Mouse (Mus musculus): Measurements from ENCODE around the gene Sspn. TPM values are rescaled to one million over a fixed set of nuclear protein-coding genes. Genes with fewer than 3 reads are reported as not detected.

Gene Sspn
- 3.6 and 4.4 TPM in 2 replicates for polyA plus RNA-seq (2015; fragmentation: Nextera tagmentation; extraction: Ambion mirVana)

GRCm38 (mm10) chr6:145931341-145931740, at the start of gene Sspn:
TSS of gene Sspn (plus strand) at chr6:145931641.
- 73% methylated on average over 3 of the region's 3 CpGs for WGBS
- no peak within 1 kb of the TSS for H3K9ac ChIP-seq (ENCODE audit: low read depth, low read length)
- TF ChIP-seq CTCF (IDR thresholded peaks at IDR 0.05; ENCODE audit: low read depth): no peak

GRCm38 (mm10) chr6:145883010-145883409, 48.4 kb upstream of the Sspn start:
- no peaks in the 10 kb centered on the region for H3K27me3 ChIP-seq (replicated peaks; ENCODE audit: control insufficient read depth, insufficient read depth, low read length)
- no peak overlapping the region for H3K4me2 ChIP-seq (replicated peaks; ENCODE audit: low read depth)
- TF ChIP-seq CTCF (IDR thresholded peaks at IDR 0.05; ENCODE audit: low read depth): no peak
- H3K9me3 ChIP-seq (ENCODE audit: control insufficient read depth): no peaks in the 10 kb centered on the region
- no peaks in the 10 kb centered on the region for H3K4me1 ChIP-seq (replicated peaks; ENCODE audit: control insufficient read depth, insufficient read depth, low read length)
- no peak overlapping the region for H3K9ac ChIP-seq (ENCODE audit: low read depth, low read length)
- ATAC-seq: no peak
- H3K4me3 ChIP-seq (ENCODE audit: low read depth, low read length): no peak overlapping the region
- no peaks in the 10 kb centered on the region for H3K36me3 ChIP-seq (ENCODE audit: control insufficient read depth, insufficient read depth)
- WGBS: 76% methylated on average over 1 of the region's 1 CpGs
- H3K27ac ChIP-seq (ENCODE audit: low read depth, low read length): no peak overlapping the region

More at GRCm38 (mm10) chr6:145931341-145931740, at the start of gene Sspn:
- Histone ChIP-seq H3K36me3 (ENCODE audit: control insufficient read depth, insufficient read depth) (no peaks in the 10 kb centered on the region), H3K4me1 (replicated peaks; ENCODE audit: control insufficient read depth, insufficient read depth, low read length) (no peaks in the 10 kb centered on the region), H3K27me3 (replicated peaks; ENCODE audit: control insufficient read depth, insufficient read depth, low read length) (no peaks in the 10 kb centered on the region), H3K4me2 (replicated peaks; ENCODE audit: low read depth) (no peak within 1 kb of the TSS), H3K27ac (ENCODE audit: low read depth, low read length) (no peak within 1 kb of the TSS), H3K4me3 (ENCODE audit: low read depth, low read length) (no peak within 1 kb of the TSS), H3K9me3 (ENCODE audit: control insufficient read depth) (no peaks in the 10 kb centered on the region)
- ATAC-seq: no peak

GRCm38 (mm10) chr6:145883668-145884067, 47.8 kb upstream of the Sspn start:
- TF ChIP-seq CTCF (IDR thresholded peaks at IDR 0.05; ENCODE audit: low read depth): no peak
- no peak for ATAC-seq
- no peak overlapping the region for H3K9ac ChIP-seq (ENCODE audit: low read depth, low read length)
- no peaks in the 10 kb centered on the region for H3K4me1 ChIP-seq (replicated peaks; ENCODE audit: control insufficient read depth, insufficient read depth, low read length)
- no peaks in the 10 kb centered on the region for H3K36me3 ChIP-seq (ENCODE audit: control insufficient read depth, insufficient read depth)
- WGBS: 79% methylated on average over 4 of the region's 4 CpGs
- no peaks in the 10 kb centered on the region for H3K27me3 ChIP-seq (replicated peaks; ENCODE audit: control insufficient read depth, insufficient read depth, low read length)
- H3K4me3 ChIP-seq (ENCODE audit: low read depth, low read length): no peak overlapping the region
- H3K9me3 ChIP-seq (ENCODE audit: control insufficient read depth): no peaks in the 10 kb centered on the region
- H3K27ac ChIP-seq (ENCODE audit: low read depth, low read length): no peak overlapping the region
- no peak overlapping the region for H3K4me2 ChIP-seq (replicated peaks; ENCODE audit: low read depth)

GRCm38 (mm10) chr6:145885069-145885468, 46.4 kb upstream of the Sspn start:
- WGBS: 73% methylated on average over 4 of the region's 4 CpGs
- no peaks in the 10 kb centered on the region for H3K36me3 ChIP-seq (ENCODE audit: control insufficient read depth, insufficient read depth)

GRCm38 (mm10) chr6:145886277-145886676, 45.2 kb upstream of the Sspn start:
- no peak overlapping the region for H3K4me2 ChIP-seq (replicated peaks; ENCODE audit: low read depth)
- no peaks in the 10 kb centered on the region for H3K4me1 ChIP-seq (replicated peaks; ENCODE audit: control insufficient read depth, insufficient read depth, low read length)
- TF ChIP-seq CTCF (IDR thresholded peaks at IDR 0.05; ENCODE audit: low read depth): no peak
- no peaks in the 10 kb centered on the region for H3K27me3 ChIP-seq (replicated peaks; ENCODE audit: control insufficient read depth, insufficient read depth, low read length)
- H3K9me3 ChIP-seq (ENCODE audit: control insufficient read depth): no peaks in the 10 kb centered on the region
- 65% methylated on average over 8 of the region's 8 CpGs for WGBS
- H3K9ac ChIP-seq (ENCODE audit: low read depth, low read length): no peak overlapping the region
- no peak overlapping the region for H3K27ac ChIP-seq (ENCODE audit: low read depth, low read length)
- no peaks in the 10 kb centered on the region for H3K36me3 ChIP-seq (ENCODE audit: control insufficient read depth, insufficient read depth)
- H3K4me3 ChIP-seq (ENCODE audit: low read depth, low read length): no peak overlapping the region
- ATAC-seq: no peak

More at GRCm38 (mm10) chr6:145885069-145885468, 46.4 kb upstream of the Sspn start:
- Histone ChIP-seq H3K4me3 (ENCODE audit: low read depth, low read length) (no peak overlapping the region), H3K27ac (ENCODE audit: low read depth, low read length) (no peak overlapping the region), H3K4me1 (replicated peaks; ENCODE audit: control insufficient read depth, insufficient read depth, low read length) (no peaks in the 10 kb centered on the region), H3K4me2 (replicated peaks; ENCODE audit: low read depth) (no peak overlapping the region), H3K27me3 (replicated peaks; ENCODE audit: control insufficient read depth, insufficient read depth, low read length) (no peaks in the 10 kb centered on the region), H3K9ac (ENCODE audit: low read depth, low read length) (no peak overlapping the region), H3K9me3 (ENCODE audit: control insufficient read depth) (no peaks in the 10 kb centered on the region)
- TF ChIP-seq CTCF (IDR thresholded peaks at IDR 0.05; ENCODE audit: low read depth): no peak
- no peak for ATAC-seq

GRCm38 (mm10) chr6:145887719-145888118, 43.7 kb upstream of the Sspn start:
- no peak for ATAC-seq

GRCm38 (mm10) chr6:145891951-145892350, 39.5 kb upstream of the Sspn start:
- H3K36me3 ChIP-seq (ENCODE audit: control insufficient read depth, insufficient read depth): no peaks in the 10 kb centered on the region
- no peaks in the 10 kb centered on the region for H3K9me3 ChIP-seq (ENCODE audit: control insufficient read depth)
- H3K4me2 ChIP-seq (replicated peaks; ENCODE audit: low read depth): no peak overlapping the region
- H3K9ac ChIP-seq (ENCODE audit: low read depth, low read length): no peak overlapping the region
- WGBS: 75% methylated on average over 11 of the region's 11 CpGs
- ATAC-seq: no peak
- no peaks in the 10 kb centered on the region for H3K27me3 ChIP-seq (replicated peaks; ENCODE audit: control insufficient read depth, insufficient read depth, low read length)
- no peak overlapping the region for H3K27ac ChIP-seq (ENCODE audit: low read depth, low read length)
- no peak for TF ChIP-seq CTCF (IDR thresholded peaks at IDR 0.05; ENCODE audit: low read depth)
- no peaks in the 10 kb centered on the region for H3K4me1 ChIP-seq (replicated peaks; ENCODE audit: control insufficient read depth, insufficient read depth, low read length)
- no peak overlapping the region for H3K4me3 ChIP-seq (ENCODE audit: low read depth, low read length)

More at GRCm38 (mm10) chr6:145887719-145888118, 43.7 kb upstream of the Sspn start:
- Histone ChIP-seq H3K4me1 (replicated peaks; ENCODE audit: control insufficient read depth, insufficient read depth, low read length) (no peaks in the 10 kb centered on the region), H3K27me3 (replicated peaks; ENCODE audit: control insufficient read depth, insufficient read depth, low read length) (no peaks in the 10 kb centered on the region), H3K9me3 (ENCODE audit: control insufficient read depth) (no peaks in the 10 kb centered on the region), H3K4me2 (replicated peaks; ENCODE audit: low read depth) (no peak overlapping the region), H3K4me3 (ENCODE audit: low read depth, low read length) (no peak overlapping the region), H3K36me3 (ENCODE audit: control insufficient read depth, insufficient read depth) (no peaks in the 10 kb centered on the region), H3K27ac (ENCODE audit: low read depth, low read length) (no peak overlapping the region), H3K9ac (ENCODE audit: low read depth, low read length) (no peak overlapping the region)
- no peak for TF ChIP-seq CTCF (IDR thresholded peaks at IDR 0.05; ENCODE audit: low read depth)
- 87% methylated on average over 6 of the region's 6 CpGs for WGBS

Data from intestine, postnatal 0 days (tissue).